Mouse (Mus musculus) stomach, embryonic 14.5 days (tissue): ENCODE data around the gene Tecpr2. TPM values are rescaled to one million over a fixed set of nuclear protein-coding genes. Genes with fewer than 3 reads are reported as not detected.
A peak's percentile ranks its signal among the peaks of the same experiment; 100 is the strongest.

Experiments used
- ATAC-seq: fragments of 200-750 bp; cut with Nextera tagmentation; 2 replicates; pipeline ENCODE4 v1.8.0; 2017; ENCODE audit warnings: low read depth, moderate TSS enrichment; ENCODE audit not compliant: insufficient number of reproducible peaks, insufficient read depth, low FRiP score
- H3K27ac ChIP-seq: fragments of 300-500 bp; sonication (generic); 2 replicates; pipeline ENCODE4 v1.5.1; 2014; ENCODE audit warnings: mild to moderate bottlenecking, low read length, moderate library complexity, mixed read lengths
- H3K27me3 ChIP-seq: fragments of 300-500 bp; sonication (generic); 2 replicates; pipeline ENCODE4 v1.6.1; 2014; ENCODE audit warnings: low read length, control low read depth, mixed read lengths; ENCODE audit not compliant: control insufficient read depth, insufficient read depth
- H3K36me3 ChIP-seq: fragments of 300-500 bp; sonication (generic); 2 replicates; pipeline ENCODE4 v1.6.1; 2014; ENCODE audit warnings: mild to moderate bottlenecking, control low read depth, low read length, moderate library complexity, mixed read lengths; ENCODE audit not compliant: control insufficient read depth, insufficient read depth
- H3K4me1 ChIP-seq: fragments of 300-500 bp; sonication (generic); 2 replicates; pipeline ENCODE4 v1.6.1; 2014; ENCODE audit warnings: low read length, control low read depth, mixed read lengths; ENCODE audit not compliant: control insufficient read depth, insufficient read depth
- H3K4me2 ChIP-seq: fragments of 300-500 bp; sonication (generic); replicated peaks from 2 replicates; pipeline ENCODE4 v1.6.1; 2014; ENCODE audit warnings: low read depth, low read length, control low read depth
- H3K4me3 ChIP-seq: fragments of 300-500 bp; sonication (generic); 2 replicates; pipeline ENCODE4 v1.5.1; 2014; ENCODE audit warnings: low read depth, low read length, control low read depth
- H3K9ac ChIP-seq: fragments of 300-500 bp; sonication (generic); replicated peaks from 2 replicates; pipeline ENCODE4 v1.6.1; 2014; ENCODE audit warnings: low read depth, mild to moderate bottlenecking, control low read depth, low read length, moderate library complexity, mixed read lengths
- H3K9me3 ChIP-seq: fragments of 300-500 bp; sonication (generic); 2 replicates; pipeline ENCODE4 v1.6.1; 2016; ENCODE audit warnings: low read depth, low read length, control low read depth; ENCODE audit not compliant: control insufficient read depth
- WGBS: fragments of 180-500 bp; shearing (Covaris S2); extraction: QIAGEN DNeasy Blood & Tissue Kit; methylation state at CpG from one replicate; pipeline ENCODE4 v1.1.7; 2014; 5-methylcytosine and 5-hydroxymethylcytosine counted together
- polyA plus RNA-seq: library from polyadenylated mRNA; unstranded; fragments of >200 nt; fragmentation: Nextera tagmentation; extraction: Ambion mirVana; gene quantifications from 2 replicates; pipeline ENCODE4 v1.2.1, GENCODE M21; 2014

The Tecpr2 gene
- polyA plus RNA-seq, 1 experiment from 2014 or later, result 3.8 TPM

DNA sequence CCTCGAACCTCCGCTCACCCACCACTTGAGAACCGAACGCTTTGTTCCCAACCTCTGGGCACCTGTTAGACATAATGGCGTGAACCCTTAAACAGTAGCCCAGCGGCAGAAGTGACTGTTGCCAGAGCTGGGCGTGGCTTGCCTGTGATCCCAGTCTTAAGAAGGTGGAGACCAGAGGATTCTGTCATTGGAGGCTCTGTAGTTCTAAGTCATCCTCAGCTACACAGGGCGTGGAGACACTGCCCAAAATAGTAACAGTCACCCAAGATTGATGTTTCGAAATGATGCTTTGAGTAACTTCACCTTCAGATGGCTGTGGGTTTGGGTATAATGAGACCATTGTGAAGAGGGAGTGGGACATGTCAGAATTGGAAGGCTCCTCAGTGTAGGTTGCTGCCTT lies 115.1 kb downstream of the Tecpr2 start:
- ATAC-seq, result no peak

DNA sequence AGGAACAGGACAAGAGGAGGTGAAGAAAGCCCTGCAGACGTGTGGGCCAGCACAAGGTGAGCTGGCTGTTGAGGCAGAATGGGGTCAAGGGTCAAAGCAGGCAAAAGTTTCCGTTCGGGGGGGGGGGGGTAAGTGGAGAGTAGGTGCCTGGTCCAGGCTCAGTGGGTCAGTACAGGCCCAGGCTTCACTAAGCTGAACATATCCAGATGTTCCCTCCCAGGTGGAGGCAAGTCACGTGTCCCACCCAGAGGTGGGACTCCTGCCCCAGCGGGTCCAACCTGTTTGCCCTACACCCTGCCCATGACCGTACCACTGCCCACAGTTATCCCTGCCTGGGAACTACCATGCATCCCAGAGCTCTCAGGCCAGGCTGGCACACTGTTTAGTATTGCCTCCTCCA lies 116.7 kb downstream of the Tecpr2 start:
- H3K27me3 ChIP-seq, result no peaks in the 10 kb centered on the region
- 61% methylated on average over 6 of the region's 6 CpGs for WGBS
- no peak overlapping the region for H3K9ac ChIP-seq
- no peak overlapping the region for H3K4me2 ChIP-seq
- 0 out of 2 replicates have a peak, but pooled peaks have one; percentile 23 for ATAC-seq
- H3K27ac ChIP-seq, result peak overlapping the region; percentile 68; the same call in 1 of the 2 replicates
- no peaks in the 10 kb centered on the region for H3K36me3 ChIP-seq
- H3K4me3 ChIP-seq, result no peak overlapping the region
- H3K9me3 ChIP-seq, result no peaks in the 10 kb centered on the region
- peaks cover 33% of the 10 kb centered on the region; the same call in 1 of the 2 replicates for H3K4me1 ChIP-seq

More for the DNA sequence above, 115.1 kb downstream of the Tecpr2 start:
- Histone ChIP-seq H3K4me2 (no peak overlapping the region), H3K27me3 (no peaks in the 10 kb centered on the region), H3K9me3 (no peaks in the 10 kb centered on the region), H3K9ac (no peak overlapping the region), H3K27ac (no peak overlapping the region), H3K4me1 (peaks cover 30% of the 10 kb centered on the region; the same call in 1 of the 2 replicates), H3K36me3 (no peaks in the 10 kb centered on the region), H3K4me3 (no peak overlapping the region)
- 75% methylated on average over 9 of the region's 9 CpGs for WGBS

DNA sequence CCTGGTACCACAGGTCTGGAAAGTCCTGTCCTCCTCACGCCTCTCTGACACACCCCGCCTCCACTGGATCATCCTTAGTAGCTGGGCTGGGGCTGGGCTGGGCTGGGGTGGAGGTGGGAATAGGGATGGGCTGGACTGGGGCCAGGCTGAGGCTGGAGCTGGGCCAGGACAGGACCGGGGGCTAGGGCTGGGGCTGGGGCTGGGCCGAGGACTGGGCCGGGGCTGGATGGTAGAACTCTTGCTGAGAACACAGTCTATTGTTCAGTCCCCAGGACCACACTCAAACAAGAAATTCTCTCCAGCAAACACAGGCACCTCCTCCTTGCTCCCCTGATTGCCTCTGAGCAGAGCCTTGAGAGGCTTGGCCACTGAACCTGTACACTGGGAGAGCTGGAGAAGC lies 117.3 kb downstream of the Tecpr2 start:
- H3K36me3 ChIP-seq, result no peaks in the 10 kb centered on the region
- peaks cover 33% of the 10 kb centered on the region; the same call in 1 of the 2 replicates for H3K4me1 ChIP-seq
- no peak overlapping the region for H3K9ac ChIP-seq
- H3K27me3 ChIP-seq, result no peaks in the 10 kb centered on the region
- no peak for ATAC-seq
- H3K4me2 ChIP-seq, result no peak overlapping the region
- peak overlapping the region; percentile 68 for H3K27ac ChIP-seq
- WGBS, result 33% methylated on average over 5 of the region's 5 CpGs
- H3K4me3 ChIP-seq, result no peak overlapping the region
- H3K9me3 ChIP-seq, result no peaks in the 10 kb centered on the region

DNA sequence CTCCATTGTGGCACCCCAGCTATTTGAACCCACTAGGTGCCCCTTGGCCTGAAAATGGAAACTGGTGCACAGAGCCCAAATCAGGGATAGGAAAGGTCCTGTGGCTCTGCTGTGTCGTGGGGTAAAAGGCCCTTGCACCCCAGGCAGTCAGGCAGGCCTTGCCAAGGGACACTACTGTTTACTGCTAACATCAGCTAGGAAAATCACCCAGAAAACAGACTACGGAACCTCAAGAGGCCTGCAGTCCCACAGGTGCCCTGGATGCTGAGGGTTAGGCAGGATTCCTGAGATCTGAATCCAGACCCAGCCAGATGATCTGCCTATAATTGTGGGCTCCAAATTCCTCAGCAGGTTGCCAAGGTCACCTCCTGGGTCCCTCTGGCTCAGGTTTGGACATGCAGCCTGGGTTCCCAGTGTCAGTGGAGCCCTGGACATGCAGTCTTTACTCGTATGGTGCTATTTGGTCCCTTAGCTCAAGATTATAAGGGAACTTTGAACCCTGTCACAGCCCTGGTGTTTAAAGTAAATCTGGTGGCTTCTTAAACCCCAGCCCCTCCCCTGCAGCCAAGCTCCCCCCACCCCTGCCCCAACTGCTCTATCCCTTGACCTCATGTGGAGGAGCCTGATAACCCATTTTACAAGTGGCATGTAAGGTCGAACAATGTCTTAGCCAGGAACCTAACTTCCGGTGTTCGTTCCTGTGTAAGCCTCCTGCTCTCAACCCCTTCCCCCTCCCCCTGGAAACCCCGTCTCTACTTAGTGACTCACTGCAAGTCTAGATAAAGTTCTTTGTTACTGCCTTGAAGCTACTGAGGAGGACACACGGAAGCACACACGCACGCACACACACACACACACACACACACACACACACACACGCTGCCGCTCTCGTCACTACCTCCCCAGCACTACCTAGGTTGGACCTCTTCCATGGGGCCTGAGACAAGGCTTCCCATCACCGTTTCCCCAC lies 118.4 kb downstream of the Tecpr2 start:
- Histone ChIP-seq H3K4me2 (no peak overlapping the region), H3K27ac (peak overlapping the region; percentile 68; the same call in 1 of the 2 replicates), H3K4me1 (peaks cover 33% of the 10 kb centered on the region; the same call in 1 of the 2 replicates), H3K4me3 (no peak overlapping the region), H3K9me3 (peaks cover under 1% of the 10 kb centered on the region; the same call in 1 of the 2 replicates), H3K27me3 (no peaks in the 10 kb centered on the region), H3K36me3 (no peaks in the 10 kb centered on the region), H3K9ac (no peak overlapping the region)
- ATAC-seq, result peak; percentile 64
- WGBS, result 49% methylated on average over 14 of the region's 14 CpGs

DNA sequence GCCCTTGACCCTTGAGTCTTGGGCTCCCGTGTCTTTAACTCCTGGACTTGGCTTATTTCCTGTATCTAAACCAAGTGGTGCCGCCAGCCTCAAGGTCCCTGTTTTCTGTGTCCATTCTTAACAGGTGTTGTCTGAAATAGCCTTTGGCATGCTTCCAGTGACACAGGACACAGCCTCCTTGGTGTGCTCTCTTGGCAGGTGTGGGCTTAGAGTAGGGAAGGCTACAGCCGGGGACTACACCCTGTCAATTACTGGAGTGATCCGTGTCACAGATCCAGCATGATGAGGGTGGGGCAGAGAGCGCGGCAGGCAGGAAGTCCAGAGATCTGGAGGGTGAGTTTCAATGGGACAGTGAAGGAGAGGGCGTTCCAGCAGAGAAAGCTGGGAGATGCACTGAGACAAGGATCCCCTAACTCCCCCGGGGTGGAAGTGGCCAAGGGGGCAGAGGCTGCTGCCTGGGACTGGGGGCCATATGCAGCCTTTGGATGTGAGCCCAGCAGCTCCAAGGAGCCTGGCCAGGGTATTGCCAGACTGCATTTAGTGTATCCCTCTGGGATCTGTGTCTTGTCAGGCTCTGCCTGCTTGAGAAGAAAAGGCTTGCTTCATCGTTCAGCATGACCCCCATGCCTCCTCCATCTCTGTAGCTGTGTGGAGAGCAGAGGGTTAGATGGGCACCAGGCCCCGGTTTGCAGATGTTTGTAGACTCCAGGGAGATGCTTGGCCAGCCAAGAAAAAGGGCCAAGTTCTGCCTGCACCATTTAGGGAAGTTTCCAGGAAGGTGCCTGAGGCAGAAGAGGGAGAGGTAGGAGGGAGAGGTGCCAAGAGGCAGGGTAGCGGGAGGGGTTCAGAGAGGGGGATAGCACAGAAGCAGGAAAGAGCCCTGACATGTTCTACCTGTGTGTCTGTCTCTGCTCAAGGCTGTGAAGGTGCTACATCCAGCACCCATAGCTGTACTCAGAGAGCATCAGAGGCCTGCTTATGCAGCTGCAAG lies 119.7 kb downstream of the Tecpr2 start:
- peak overlapping the region; percentile 57 for H3K27ac ChIP-seq
- peak; percentile 19; the same call in 1 of the 2 replicates for ATAC-seq
- peaks cover 7% of the 10 kb centered on the region; the same call in 1 of the 2 replicates for H3K9me3 ChIP-seq
- H3K9ac ChIP-seq, result 0 out of 2 replicates have a peak overlapping the region, but pooled peaks have one; percentile 10
- H3K27me3 ChIP-seq, result no peaks in the 10 kb centered on the region
- no peaks in the 10 kb centered on the region for H3K36me3 ChIP-seq
- H3K4me1 ChIP-seq, result peaks cover 33% of the 10 kb centered on the region; the same call in 1 of the 2 replicates
- H3K4me3 ChIP-seq, result no peak overlapping the region
- no peak overlapping the region for H3K4me2 ChIP-seq
- 43% methylated on average over 11 of the region's 11 CpGs for WGBS

DNA sequence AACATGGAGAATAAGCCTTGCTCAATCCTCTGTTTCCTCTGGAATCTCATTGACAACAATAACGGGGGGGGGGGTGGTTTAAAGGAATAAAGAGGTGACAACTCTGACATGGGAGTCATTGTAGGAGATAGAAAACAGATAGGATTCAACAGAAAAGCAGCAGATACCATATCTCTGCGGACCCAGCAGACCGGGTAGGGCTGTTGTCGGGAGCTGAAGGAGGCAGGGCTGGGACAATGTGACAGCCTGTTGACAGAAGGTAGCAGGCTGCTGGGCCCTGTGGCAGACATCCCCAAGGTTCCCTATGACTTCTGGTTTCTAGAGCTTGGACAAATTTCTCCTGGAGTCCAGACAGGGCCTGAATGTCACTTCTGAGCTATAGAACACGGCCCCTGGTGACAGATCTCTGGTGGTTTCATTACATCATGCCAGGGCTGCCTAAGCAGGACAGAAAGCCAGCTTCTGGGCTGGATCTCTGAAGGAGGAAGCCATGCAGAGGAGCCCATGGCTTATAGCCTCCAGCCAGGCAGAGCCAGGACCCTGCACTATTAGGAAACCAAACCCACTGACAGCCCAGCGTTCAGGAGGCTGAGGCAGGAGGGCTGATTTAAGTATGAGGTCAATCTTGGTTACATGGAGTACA lies 120.7 kb downstream of the Tecpr2 start:
- WGBS, result 63% methylated on average over 6 of the region's 6 CpGs
- Histone ChIP-seq H3K4me2 (no peak overlapping the region), H3K9me3 (peaks cover 7% of the 10 kb centered on the region; the same call in 1 of the 2 replicates), H3K27ac (peak overlapping the region; percentile 57; the same call in 1 of the 2 replicates), H3K4me3 (no peak overlapping the region), H3K27me3 (no peaks in the 10 kb centered on the region), H3K9ac (no peak overlapping the region), H3K36me3 (no peaks in the 10 kb centered on the region), H3K4me1 (peaks cover 33% of the 10 kb centered on the region; the same call in 1 of the 2 replicates)
- ATAC-seq, result no peak

DNA sequence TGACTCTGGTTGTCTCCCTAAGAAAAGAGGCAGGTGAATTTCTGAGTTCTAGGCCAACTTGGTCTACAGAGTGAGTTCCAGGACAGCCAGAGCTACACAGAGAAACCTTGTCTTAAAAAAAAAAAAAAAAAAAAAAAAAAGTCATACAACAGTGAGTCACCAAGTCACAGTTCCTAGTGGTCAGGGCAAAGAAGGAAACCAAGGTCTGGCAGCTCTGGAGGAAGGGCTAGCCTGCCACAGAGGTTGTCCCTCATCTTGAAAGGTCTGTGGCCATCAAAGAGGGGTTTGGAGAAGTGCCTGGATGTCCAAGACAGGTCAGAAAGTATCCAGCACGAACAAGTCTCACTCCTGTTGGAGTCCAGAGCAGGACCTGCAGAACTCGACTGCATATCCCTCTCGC lies 127.7 kb downstream of the Tecpr2 start:
- H3K4me2 ChIP-seq, result no peak overlapping the region
- ATAC-seq, result no peak
- no peak overlapping the region for H3K4me3 ChIP-seq

More for the DNA sequence above, 127.7 kb downstream of the Tecpr2 start:
- WGBS, result 84% methylated on average over 3 of the region's 3 CpGs
- no peaks in the 10 kb centered on the region for H3K4me1 ChIP-seq
- H3K27me3 ChIP-seq, result no peaks in the 10 kb centered on the region
- no peak overlapping the region for H3K9ac ChIP-seq
- H3K9me3 ChIP-seq, result peaks cover 7% of the 10 kb centered on the region; the same call in 1 of the 2 replicates
- H3K36me3 ChIP-seq, result no peaks in the 10 kb centered on the region
- no peak overlapping the region for H3K27ac ChIP-seq
